Mouse (Mus musculus) right cerebral cortex, postnatal 25 days (tissue): ENCODE results near the gene Upf3a.
A peak's percentile ranks its signal among the peaks of the same experiment; 100 is the strongest.
"Not testable (repeated sequence)": the region's sequence is repeated elsewhere in the genome, so short reads cannot be mapped to it uniquely, and the experiment has no call there.

Experiments
- DNase-seq: peaks from one replicate; pipeline ENCODE4 v3.0.0; 2022

The Upf3a gene

GRCm38 (mm10) chr8:13785250-13785763, at the start of gene Upf3a:
Gene Upf3a, plus strand, starts transcription at chr8:13785615.
- DNase-seq, result peak; percentile 89

- no peak for DNase-seq
Observed at GRCm38 (mm10) chr8:13740323-13740770, 45.1 kb upstream of the Upf3a start.

- DNase-seq, result no peak
Observed at GRCm38 (mm10) chr8:13740817-13741613, 44.4 kb upstream of the Upf3a start.

- not testable (repeated sequence) for DNase-seq
Observed at GRCm38 (mm10) chr8:13746212-13746611, 39.2 kb upstream of the Upf3a start.

GRCm38 (mm10) chr8:13747626-13748025, 37.8 kb upstream of the Upf3a start:
- no peak for DNase-seq

GRCm38 (mm10) chr8:13753680-13754079, 31.7 kb upstream of the Upf3a start:
- no peak for DNase-seq

- no peak for DNase-seq
Observed at GRCm38 (mm10) chr8:13756480-13756879, 28.9 kb upstream of the Upf3a start.

- DNase-seq, result peak; percentile 87
Observed at GRCm38 (mm10) chr8:13756982-13757804, 28.2 kb upstream of the Upf3a start, which contains the start of gene Cdc16. Gene Cdc16, plus strand, starts transcription at chr8:13757676.

GRCm38 (mm10) chr8:13757805-13758727, 27.3 kb upstream of the Upf3a start:
- DNase-seq, result no peak

- no peak for DNase-seq
Observed at GRCm38 (mm10) chr8:13769206-13769605, 16.2 kb upstream of the Upf3a start.

GRCm38 (mm10) chr8:13780536-13780935, 4.9 kb upstream of the Upf3a start:
- no peak for DNase-seq

GRCm38 (mm10) chr8:13785764-13786299, 417 bp downstream of the Upf3a start:
- peak; percentile 93 for DNase-seq

- DNase-seq, result no peak
Observed at GRCm38 (mm10) chr8:13789606-13790005, 4.2 kb downstream of the Upf3a start.

- no peak for DNase-seq
Observed at GRCm38 (mm10) chr8:13793097-13793745, 7.8 kb downstream of the Upf3a start.

GRCm38 (mm10) chr8:13793746-13794101, 8.3 kb downstream of the Upf3a start:
- DNase-seq, result no peak

GRCm38 (mm10) chr8:13797676-13798075, 12.3 kb downstream of the Upf3a start:
- no peak for DNase-seq

- DNase-seq, result no peak
Observed at GRCm38 (mm10) chr8:13799566-13799965, 14.2 kb downstream of the Upf3a start.

GRCm38 (mm10) chr8:13828598-13829172, 43.3 kb downstream of the Upf3a start:
- no peak for DNase-seq

- DNase-seq, result not testable (repeated sequence)
Observed at GRCm38 (mm10) chr8:13838289-13838688, 52.9 kb downstream of the Upf3a start, which contains the start of gene AF366264. Gene AF366264, minus strand, starts transcription at chr8:13838389.

- DNase-seq, result not testable (repeated sequence)
Observed at GRCm38 (mm10) chr8:13843286-13843685, 57.9 kb downstream of the Upf3a start.
